Mouse (Mus musculus) kidney, postnatal 25 days (tissue): ENCODE measurements around the gene Rbm34.

Source experiments
- DNase-seq, 2 experiments: peaks; one replicate each; pipeline ENCODE4 v3.0.0; 2021; ENCODE audit warnings: mixed read lengths in 2 of 2

The Rbm34 gene

DNA sequence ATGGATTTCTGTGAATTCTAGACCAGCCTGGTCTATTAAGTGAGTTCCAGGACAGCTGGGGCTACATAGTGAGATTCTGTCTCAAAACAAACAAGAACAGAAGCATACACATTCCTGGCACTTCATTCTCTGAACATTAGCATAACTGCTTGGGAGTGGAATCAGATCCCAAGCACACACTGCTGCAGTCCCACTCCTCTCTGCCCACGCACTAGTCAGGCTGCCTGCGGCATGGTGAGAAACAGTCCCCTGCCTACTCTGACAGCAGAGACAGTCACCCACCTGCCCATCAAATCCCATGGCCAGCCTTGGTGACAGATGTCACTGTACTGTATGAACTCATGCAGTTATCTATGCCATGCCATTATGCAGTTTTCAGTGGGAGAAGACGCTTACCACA is 9.4 kb downstream of the Rbm34 start:
- DNase-seq: no peak

DNA sequence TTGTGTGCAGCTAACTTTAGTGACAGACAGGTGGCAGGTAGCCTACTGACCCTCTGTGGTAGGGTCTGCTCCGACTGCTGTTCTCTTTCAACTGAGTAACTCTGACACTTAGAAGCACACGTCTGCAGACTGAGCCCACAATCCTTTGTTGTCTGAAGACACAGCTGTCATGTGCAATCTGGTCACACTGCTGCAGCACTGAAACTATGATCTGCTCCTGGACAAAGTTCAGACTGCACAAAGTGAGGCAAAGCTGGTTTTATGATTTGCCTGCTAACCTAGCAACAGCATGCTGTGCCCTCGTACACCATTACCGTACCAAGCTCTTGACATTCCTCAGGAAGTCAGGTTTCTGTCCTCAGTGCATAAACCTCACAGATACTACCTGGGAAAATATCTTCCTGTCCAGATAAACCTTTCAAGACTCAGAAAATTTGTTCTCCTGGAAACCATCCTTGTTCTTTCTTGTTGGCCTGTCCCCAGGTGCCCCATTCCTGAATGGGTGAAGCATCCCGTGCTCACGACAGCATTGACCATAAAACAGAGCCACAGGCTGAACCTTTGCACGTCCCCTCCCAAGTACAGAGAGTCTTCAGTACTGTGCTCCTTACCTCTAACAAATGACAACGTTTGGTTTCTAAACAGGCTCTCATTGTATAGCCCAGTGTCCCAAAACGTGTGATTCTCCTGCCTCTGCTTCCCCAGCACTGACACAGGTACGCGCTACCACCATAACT is 18.8 kb downstream of the Rbm34 start:
- peak in 1 of 2 experiments; percentile 19 for DNase-seq

DNA sequence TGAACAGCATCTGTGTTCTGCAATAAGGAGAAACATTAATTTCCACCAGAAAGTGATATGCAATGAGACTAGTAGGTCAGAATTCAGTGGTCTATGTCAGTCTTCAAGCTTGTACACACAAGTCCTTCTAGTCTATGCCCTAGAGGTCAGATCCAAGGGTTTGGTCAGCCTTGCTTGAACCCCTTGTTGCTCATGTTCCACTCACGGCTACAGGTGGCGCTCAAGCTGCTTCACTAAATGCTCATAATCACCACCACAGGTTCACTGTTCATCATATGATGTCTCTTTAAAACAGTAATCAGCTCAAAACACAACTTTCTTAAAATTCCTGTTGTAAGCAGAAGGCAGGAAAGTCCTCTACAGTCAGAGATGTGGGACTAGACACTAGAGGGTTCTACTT is 21.3 kb downstream of the Rbm34 start:
- DNase-seq: peak in 1 of 2 experiments; percentile 35

DNA sequence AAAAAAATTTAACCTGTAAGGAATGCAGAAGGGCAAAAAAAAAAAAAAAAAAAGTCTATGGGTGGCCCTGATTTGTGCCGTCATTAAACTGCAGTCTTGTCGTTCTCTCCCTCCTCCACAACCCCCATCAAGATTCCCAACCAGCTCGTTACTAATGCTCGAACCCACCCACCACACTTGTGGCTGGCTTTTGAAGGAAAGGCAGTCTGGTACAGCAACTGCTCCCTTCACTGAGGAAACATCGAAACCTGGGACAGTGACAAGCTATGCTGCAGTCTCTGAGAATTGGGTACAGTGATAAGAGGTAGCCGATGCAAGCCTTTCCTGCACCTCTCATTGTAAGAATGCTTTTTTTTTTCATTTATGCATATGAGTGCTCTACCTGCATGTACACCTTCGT is 24.4 kb downstream of the Rbm34 start:
- DNase-seq: no peak

DNA sequence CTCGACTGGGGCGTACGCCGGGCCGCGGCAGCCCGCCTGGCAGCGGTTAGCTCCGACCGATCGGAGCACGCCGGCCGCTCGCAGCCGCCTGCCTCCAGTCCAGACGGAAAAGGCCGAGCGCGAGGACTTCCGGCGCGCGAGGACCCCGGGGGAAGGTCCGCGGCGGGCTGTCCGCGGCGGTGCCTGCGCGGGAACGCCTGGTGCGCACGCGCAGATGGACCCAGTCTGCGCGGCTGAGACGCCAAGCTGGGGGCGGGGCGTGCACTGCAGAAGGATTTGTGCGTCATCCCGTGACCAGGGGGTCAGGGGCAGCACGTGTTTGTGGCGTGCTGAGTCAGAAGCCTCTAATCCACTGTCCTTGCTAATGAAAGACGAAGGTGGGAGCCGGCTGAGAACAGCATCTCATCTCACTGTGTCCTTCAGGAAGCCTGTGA is 25.1 kb downstream of the Rbm34 start, which contains the start of gene Tomm20:
Gene Tomm20, minus strand, starts transcription at position 115 of the 434 bp plus-strand sequence.
- peak; percentile 98 for DNase-seq

DNA sequence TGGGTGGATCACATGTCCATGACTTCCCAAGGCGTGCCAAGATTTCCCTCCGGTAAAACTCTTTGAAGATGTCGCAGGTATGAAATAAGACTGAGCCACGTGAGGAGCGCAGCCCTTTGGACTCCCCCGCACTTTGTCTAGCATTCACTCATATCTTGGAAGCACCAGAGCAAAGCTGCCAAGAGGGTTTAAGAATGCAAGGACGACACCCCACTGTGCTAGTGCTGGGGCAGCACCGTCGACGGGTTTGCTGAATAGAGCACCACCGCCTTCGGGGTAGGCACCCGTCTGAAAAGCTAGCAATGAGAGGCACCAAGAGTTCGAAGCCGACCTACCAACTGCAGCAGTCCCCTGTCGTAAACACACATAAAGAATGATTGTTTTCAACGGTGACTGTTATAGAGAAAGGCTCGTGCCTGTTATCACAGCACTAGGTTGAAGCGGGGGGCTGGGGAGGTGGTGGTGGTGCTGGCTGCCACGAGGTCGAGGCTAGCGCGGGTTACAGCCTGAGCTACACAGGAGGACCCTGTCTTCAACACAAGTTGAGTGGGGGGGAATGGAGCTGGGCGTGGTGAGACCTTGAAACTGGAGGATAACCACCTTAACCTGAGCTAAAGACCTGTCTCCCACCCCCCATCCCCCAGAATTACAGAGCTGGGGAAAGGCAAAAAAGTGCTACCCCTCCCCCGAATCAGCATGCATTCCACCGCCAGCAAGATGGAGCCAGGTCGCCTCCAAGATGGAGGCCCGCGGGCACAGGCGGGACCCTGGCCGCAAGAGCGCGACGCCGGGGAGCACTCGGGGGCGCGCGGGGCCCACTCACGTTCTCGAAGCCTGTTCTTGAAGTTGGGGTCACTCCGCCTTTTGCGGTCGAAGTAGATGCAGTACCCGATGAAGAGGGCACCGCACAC is 25.8 kb downstream of the Rbm34 start:
- peak; percentile 80 to 88 for DNase-seq

DNA sequence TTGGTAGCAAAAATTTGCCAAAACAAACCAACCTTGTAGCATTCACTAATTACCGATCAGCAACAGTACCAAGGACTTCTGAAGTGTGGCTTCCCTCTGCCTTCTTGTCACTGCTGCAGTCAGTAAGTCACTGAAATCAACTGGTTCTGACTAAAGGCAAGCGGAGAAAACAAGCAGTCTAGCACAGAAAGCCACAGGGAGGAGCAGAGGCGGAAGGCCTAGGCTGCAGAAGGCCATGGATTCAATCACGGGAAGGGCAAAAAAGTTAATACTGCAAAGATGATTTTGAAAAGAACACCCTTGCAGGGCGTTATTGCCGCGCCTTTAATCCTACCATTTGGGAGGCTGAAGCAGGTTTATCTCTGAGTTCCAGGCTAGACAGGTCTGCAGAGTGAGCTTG is 27.3 kb downstream of the Rbm34 start:
- DNase-seq: no peak

DNA sequence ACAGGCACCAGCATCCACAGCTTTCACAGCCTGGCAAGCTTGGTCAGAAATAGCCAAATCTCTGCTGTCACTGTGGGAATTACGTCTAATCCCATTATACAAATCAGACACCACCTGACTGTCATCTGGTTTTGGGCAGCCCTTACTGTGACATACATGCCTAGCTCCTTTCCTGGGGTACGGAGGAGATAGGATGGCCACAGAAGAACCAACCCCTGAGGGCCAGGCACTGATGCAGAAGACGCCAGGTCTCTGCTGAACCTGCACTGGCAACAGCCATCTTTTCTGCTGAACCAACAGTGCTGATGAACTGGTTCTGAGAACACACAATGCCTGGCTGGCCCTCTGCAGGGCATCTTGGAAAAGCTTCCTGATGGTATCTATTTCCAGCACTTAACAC is 33.5 kb downstream of the Rbm34 start:
- no peak for DNase-seq

DNA sequence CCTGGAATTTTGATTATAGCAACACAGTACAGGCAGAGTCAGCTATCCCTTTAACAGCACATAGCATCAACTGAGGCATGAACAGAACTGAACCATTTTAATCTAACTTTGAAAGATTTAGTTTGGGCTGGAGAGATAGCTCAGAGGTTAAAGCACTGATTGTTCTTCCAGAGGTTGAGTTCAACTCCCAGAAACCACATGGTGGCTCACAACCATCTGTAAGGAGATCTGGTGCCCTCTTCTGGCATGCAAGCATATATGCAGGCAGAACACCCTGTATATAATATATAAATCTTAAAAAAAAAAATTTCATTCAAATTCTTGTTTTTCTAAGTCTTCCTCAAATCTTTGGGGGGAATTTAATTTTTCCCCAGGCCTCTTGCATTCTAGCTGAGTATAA is 34.9 kb downstream of the Rbm34 start:
- no peak for DNase-seq

DNA sequence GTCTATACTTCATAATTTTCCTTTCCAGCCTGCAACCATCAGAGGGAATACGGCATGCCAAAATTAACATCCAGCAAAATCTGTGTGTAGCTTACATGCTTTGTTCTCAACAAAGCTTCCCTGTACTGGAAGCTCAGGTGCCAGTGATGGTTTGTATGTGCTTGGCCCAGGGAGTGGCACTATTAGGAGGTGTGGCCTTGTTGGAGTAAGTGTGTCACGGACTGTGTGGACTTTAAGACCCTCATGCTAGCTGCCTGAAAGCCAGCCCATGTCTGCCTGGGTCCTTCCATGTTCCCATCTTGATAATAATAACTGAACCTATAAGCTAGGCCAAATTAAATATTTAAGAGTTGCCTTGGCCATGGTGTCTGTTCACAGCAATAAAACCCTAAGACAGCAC is 35.5 kb downstream of the Rbm34 start:
- no peak for DNase-seq

DNA sequence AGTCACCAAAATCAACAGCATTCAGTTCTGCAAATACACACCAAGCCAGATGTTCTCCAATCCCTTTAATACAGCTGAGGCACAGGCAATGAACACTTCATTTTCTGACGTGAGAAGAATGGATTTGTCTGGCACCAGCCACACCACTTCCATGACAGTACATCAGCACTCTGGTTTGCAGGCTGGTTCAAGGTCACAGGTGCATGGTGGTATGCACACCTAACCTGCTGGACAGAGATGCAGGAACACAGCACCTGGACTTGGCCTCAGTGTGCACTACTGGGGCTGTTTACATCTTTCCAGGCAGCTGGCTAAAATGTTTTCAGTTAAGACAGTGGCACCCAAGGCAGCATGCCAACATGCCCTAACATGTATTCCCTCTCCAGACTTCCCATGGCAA is 38.2 kb downstream of the Rbm34 start:
- DNase-seq: no peak

DNA sequence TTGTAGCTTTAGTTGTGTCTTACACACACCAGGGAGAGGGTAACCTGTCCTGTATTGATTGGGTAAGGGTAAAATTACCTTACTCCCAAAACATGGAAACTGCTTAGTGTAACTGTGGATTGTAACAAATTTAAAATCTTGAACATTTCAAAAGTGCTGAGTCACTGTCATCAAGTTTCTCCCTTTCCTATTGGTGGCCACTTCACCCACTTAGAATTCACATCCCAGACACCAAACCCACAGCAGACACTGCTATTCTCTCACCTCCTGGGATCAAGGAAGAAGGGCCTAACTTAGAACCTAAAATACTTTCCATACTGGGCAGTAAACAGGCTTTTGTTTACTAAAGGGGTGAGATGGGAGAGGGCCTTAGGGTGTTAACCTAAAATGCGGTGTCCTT is 38.6 kb downstream of the Rbm34 start:
- no peak for DNase-seq

DNA sequence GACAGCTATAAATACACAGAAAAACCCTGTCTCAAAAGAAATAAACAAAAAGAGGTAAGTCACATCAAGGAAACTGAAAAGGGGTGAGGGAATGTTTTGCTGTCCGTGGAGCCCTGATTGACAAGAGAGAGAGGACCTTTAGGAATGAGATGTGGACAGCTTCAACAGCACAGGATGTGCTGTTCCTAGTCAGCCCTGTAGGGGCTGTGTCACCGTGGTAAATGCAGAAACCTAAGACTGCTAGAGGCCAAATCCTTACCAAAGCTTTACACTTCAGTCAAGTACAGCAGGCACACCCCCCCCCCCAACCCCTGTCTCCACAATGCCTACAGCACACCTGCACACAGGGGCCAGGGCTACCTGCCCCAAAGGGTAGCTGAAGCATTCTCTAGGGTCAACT is 39.2 kb downstream of the Rbm34 start:
- no peak for DNase-seq

DNA sequence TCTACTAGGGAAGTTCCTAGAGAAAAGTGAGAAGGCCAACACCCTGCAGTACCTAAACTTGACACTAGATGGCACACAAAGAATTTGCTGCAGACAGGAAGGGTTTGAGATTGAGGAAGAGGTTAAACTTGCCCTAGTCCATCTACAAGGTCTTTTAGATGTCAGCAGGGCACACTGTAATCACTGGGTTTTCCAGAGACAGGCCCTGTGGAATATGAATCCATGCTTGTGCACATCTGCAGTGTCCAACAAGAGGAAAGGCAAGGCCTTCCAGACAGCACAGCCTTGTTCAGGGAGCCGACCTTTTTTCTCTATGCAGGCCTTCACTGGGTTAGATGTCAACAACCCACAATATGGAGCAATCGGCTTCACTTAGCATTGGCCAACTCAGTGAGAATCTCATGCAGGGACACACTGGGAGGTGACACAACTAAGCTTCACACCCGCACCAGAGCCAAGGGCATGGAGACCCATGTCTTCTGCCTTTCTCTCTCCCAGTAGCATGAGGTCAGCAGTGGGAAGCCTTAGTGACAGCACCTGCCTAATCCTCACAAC is 41.2 kb downstream of the Rbm34 start:
- DNase-seq: peak in 1 of 2 experiments; percentile 79

DNA sequence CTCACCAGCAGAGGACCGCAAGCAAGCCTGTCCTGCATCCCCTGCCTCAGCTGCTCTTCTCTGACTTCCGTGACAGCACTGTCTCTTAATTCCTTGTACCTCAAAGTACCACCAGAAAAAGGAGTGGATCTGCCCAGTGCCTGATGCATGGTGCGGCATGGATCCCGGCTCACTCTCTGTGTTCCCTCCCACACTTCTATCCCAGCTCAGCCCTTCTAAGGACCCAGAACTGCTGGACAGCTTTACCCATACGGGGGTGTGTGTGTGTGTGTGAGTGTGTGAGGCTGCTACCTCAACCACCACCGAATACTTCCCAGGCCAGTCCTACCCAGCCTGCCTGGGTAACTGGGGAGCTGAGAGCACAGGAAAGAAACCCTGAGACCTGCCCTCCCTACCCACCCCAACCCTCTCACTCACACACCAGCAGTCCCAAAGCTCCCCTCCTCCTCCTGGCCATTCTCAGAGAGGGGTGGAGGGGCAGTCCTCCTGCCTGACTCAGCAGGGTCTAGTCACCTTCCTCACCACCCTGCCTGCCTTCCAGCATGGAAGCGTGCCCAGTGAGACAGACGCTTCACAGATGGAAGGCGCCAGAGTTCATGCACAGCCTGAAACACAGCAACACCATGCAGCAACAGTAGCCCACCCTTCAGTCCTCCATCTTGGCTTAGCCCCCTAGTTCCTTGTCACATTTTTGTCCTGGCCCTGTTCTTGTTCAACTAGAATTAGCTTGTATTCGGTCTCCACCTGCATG is 41.9 kb downstream of the Rbm34 start:
- DNase-seq: peak; percentile 57 to 72

DNA sequence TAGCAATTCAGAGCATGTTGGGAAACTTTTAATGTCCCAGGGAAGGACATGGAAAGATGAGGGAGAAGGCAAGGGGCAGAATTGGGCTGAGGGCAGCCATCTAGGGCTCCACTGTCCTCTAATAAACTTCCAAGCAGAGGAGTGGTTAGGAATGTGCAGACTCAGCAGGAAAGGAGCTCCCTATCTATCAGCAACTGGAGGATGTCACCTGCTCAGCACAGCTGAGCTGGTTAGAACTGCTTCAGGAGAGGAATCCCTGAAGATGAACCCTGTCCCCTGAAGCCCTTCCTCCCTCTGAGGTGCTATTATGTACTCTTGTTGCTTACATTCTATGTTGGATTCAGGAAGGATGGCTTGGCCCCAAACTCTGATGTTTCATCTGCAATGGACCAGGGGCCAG is 42.8 kb downstream of the Rbm34 start:
- DNase-seq: peak; percentile 36 to 73

DNA sequence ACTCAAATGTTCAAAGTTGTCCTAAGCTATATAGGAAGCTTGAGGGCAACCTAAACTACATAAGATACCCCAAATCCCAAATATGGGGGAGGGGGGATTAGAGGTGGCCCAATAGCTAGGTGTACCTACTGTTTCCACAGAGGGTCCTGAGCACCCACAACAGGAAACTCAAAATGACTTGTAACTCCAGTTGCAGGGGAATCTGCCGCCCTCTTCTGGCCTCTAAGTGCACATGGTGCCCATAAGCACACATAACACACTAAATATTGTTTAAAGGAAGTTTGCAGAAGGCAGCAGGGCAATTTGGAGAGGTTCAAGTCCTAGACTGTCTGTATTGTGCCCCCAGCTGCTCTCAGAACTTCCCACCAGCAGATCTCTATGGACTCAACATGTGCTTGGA is 43.8 kb downstream of the Rbm34 start:
- DNase-seq: peak in 1 of 2 experiments; percentile 38

DNA sequence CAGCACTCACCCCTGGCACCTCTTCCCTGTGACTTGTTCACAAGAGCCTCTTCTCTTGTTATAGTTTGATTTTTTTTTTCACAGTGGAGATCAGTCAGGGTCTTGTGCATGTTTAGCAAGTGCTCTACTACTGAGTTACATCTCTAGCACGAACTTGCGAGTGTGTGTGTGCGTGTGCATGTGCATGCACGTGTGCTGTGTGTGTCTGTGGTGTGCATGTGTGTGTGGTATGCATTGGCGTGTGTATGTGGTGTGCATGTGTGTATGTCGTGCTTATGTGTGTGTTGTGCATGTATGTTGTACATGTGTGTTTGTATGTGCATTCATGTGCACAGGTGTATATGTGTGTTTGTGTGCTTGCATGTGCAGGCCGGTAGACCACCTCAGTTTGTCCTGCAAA is 47.9 kb downstream of the Rbm34 start:
- DNase-seq: peak in 1 of 2 experiments; percentile 33

DNA sequence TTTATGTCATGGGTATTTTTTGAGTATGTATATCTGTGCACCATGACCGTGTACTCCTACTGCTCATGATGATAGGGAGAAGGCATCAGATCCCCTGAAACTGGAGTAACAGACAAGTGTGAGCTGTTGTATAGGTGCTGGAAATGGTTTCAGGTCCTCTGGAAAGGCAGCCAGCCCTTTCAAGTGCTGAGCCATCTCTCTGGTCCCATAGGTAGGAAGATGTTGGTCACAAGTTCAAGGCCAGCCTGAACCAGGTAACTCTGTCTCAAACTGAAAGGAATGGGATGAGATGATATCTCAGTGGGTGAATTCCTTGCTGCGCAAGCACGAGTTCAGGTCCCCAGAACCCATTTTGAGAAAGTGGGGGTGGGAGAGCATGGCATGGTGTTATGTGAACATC is 49.4 kb downstream of the Rbm34 start:
- peak in 1 of 2 experiments; percentile 26 for DNase-seq

DNA sequence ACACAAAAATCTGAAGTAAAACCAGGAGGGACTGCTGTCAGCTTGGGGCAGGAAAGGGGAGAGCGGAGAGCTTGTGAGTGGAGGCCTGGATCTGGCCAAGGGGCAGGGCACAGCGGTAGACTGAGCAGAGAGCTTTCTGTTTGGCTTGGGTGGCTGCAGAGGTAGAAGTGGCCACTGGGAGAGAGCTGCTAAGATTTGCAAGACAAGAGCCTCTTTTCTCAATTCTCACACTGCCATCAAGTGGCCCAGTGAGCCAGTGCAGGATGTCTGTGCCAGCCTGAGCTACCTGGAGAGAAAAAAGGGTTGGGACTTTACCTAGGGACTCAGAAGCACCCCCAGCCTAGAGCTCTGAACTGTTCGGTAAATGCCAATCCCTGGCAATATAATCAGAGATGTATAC is 50.0 kb downstream of the Rbm34 start:
- peak; percentile 87 to 90 for DNase-seq

DNA sequence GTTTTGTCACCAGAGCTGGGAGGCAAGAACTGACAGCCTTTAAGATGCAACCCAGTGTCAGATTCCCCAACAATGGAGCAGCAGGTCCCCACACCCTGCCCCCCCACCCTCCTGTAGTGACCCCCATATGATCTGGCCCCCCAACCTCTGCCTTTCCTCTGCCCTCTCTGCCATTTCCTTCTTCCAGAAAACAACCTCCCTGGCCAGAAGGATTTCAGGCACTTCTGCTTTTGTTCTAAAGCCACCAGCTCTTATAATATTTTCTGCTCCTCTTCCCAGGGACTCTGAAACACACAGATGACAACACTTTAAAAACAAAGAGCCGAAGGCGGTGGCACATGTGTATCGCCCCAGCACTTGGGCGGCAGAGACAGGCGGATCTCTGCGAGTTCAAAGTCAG is 50.5 kb downstream of the Rbm34 start:
- no peak for DNase-seq

DNA sequence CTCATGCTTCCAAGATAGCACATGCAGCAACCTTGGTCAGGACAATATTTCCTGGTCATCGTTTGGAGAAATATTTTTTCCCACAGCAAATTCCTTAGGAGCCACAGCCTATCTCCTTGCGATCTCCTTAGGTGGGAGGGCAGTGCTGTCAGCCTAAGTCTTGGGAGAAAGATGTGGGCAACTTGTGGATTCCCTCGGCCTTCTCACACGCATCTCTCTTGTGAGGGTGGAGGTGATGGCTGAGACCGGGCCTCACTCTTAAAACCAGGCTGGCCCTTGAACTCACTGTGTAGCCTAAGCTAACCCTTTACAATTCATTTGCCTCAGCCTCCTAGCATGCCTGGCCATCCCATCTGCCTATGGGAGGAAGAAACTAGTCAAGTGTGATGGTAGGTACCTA is 51.2 kb downstream of the Rbm34 start:
- DNase-seq: peak in 1 of 2 experiments; percentile 33

DNA sequence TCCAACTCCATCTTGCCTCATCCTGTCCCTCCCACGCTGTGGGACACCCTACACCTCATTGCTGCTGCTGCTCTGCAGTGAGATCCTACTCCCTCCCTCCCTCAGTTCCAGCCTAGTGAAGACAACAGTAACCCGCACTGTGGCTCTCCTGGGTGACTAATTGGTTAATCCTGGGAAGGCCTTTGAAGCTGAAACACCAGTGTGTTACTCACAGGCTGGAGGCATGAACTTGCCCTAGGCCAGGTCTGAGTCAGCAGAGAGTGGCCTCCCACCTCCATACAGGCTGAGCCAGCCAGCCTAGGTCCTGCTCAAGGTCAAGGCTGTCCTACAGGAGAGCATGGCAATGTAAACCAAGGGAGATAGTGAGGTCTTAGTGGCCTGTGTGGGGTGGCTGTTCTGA is 51.6 kb downstream of the Rbm34 start:
- peak; percentile 43 to 80 for DNase-seq
